Mouse (Mus musculus): ENCODE results near the gene Ppargc1a. TPM values are rescaled to one million over a fixed set of nuclear protein-coding genes. Genes with fewer than 3 reads are reported as not detected.

Gene Ppargc1a
- polyA plus RNA-seq, 1 experiment from 2014 or later, result 6.0 TPM

- Histone ChIP-seq H3K9me3 (replicated peaks) (no peaks in the 10 kb centered on the region), H3K4me3 (replicated peaks) (no peak overlapping the region), H3K36me3 (no peaks in the 10 kb centered on the region), H3K27me3 (no peaks in the 10 kb centered on the region), H3K27ac (replicated peaks) (no peak overlapping the region), H3K9ac (no peak overlapping the region), H3K4me2 (replicated peaks) (no peak overlapping the region), H3K4me1 (no peaks in the 10 kb centered on the region)
- no peak for ATAC-seq (ENCODE audit: insufficient number of reproducible peaks, low FRiP score, low TSS enrichment, low read depth)
- WGBS, result 67% methylated on average over 3 of the region's 3 CpGs
Observed at GRCm38 (mm10) chr5:51583632-51584031, 16.1 kb upstream of the Ppargc1a start.

GRCm38 (mm10) chr5:51583030-51583429, 15.5 kb upstream of the Ppargc1a start:
- Histone ChIP-seq H3K36me3 (no peaks in the 10 kb centered on the region), H3K9me3 (replicated peaks) (no peaks in the 10 kb centered on the region), H3K4me1 (no peaks in the 10 kb centered on the region), H3K4me2 (replicated peaks) (no peak overlapping the region), H3K9ac (no peak overlapping the region), H3K27ac (replicated peaks) (no peak overlapping the region), H3K27me3 (no peaks in the 10 kb centered on the region), H3K4me3 (replicated peaks) (no peak overlapping the region)
- ATAC-seq (ENCODE audit: insufficient number of reproducible peaks, low FRiP score, low TSS enrichment, low read depth), result no peak
- 52% methylated on average over 4 of the region's 4 CpGs for WGBS

GRCm38 (mm10) chr5:51582618-51583017, 15.1 kb upstream of the Ppargc1a start:
- Histone ChIP-seq H3K4me1 (no peaks in the 10 kb centered on the region), H3K9me3 (replicated peaks) (no peaks in the 10 kb centered on the region), H3K9ac (no peak overlapping the region), H3K36me3 (no peaks in the 10 kb centered on the region), H3K27me3 (no peaks in the 10 kb centered on the region), H3K4me3 (replicated peaks) (no peak overlapping the region), H3K27ac (replicated peaks) (no peak overlapping the region), H3K4me2 (replicated peaks) (no peak overlapping the region)
- ATAC-seq (ENCODE audit: insufficient number of reproducible peaks, low FRiP score, low TSS enrichment, low read depth), result no peak
- 72% methylated on average over 5 of the region's 5 CpGs for WGBS

- Histone ChIP-seq H3K9ac (no peak overlapping the region), H3K4me3 (replicated peaks) (no peak overlapping the region), H3K4me2 (replicated peaks) (no peak overlapping the region), H3K4me1 (no peaks in the 10 kb centered on the region), H3K9me3 (replicated peaks) (no peaks in the 10 kb centered on the region), H3K36me3 (no peaks in the 10 kb centered on the region), H3K27ac (replicated peaks) (no peak overlapping the region), H3K27me3 (no peaks in the 10 kb centered on the region)
- ATAC-seq (ENCODE audit: insufficient number of reproducible peaks, low FRiP score, low TSS enrichment, low read depth), result no peak
- 71% methylated on average over 1 of the region's 1 CpGs for WGBS
Observed at GRCm38 (mm10) chr5:51577594-51577993, 10.1 kb upstream of the Ppargc1a start.

- WGBS, result 36% methylated on average over 2 of the region's 2 CpGs
- H3K36me3 ChIP-seq, result no peaks in the 10 kb centered on the region
- no peak for ATAC-seq (ENCODE audit: insufficient number of reproducible peaks, low FRiP score, low TSS enrichment, low read depth)
Observed at GRCm38 (mm10) chr5:51573770-51574169, 6.2 kb upstream of the Ppargc1a start.

GRCm38 (mm10) chr5:51568198-51568690, 718 bp upstream of the Ppargc1a start:
- ATAC-seq (ENCODE audit: insufficient number of reproducible peaks, low FRiP score, low TSS enrichment, low read depth), result no peak
- Histone ChIP-seq H3K4me3 (replicated peaks) (no peak overlapping the region), H3K4me2 (replicated peaks) (no peak overlapping the region), H3K9ac (no peak overlapping the region), H3K4me1 (peaks cover 10% of the 10 kb centered on the region; the same call in 1 of the 2 replicates), H3K36me3 (no peaks in the 10 kb centered on the region), H3K9me3 (replicated peaks) (no peaks in the 10 kb centered on the region), H3K27ac (replicated peaks) (peak overlapping the region; percentile 29; the same call in 1 of the 2 replicates), H3K27me3 (no peaks in the 10 kb centered on the region)
- whole genome bisulfite sequencing, result 28% methylated on average over 8 of the region's 8 CpGs

More at GRCm38 (mm10) chr5:51573770-51574169, 6.2 kb upstream of the Ppargc1a start:
- no peaks in the 10 kb centered on the region for H3K27me3 ChIP-seq
- no peak overlapping the region for H3K4me3 ChIP-seq (replicated peaks)
- no peak overlapping the region for H3K9ac ChIP-seq
- H3K4me2 ChIP-seq (replicated peaks), result no peak overlapping the region
- no peaks in the 10 kb centered on the region for H3K4me1 ChIP-seq
- H3K9me3 ChIP-seq (replicated peaks), result no peaks in the 10 kb centered on the region
- no peak overlapping the region for H3K27ac ChIP-seq (replicated peaks)

GRCm38 (mm10) chr5:51565672-51566071, 1.9 kb downstream of the Ppargc1a start:
- Histone ChIP-seq H3K4me2 (replicated peaks) (no peak overlapping the region), H3K36me3 (no peaks in the 10 kb centered on the region), H3K9me3 (replicated peaks) (no peaks in the 10 kb centered on the region), H3K9ac (no peak overlapping the region), H3K27ac (replicated peaks) (no peak overlapping the region), H3K4me1 (peaks cover 10% of the 10 kb centered on the region; the same call in 1 of the 2 replicates), H3K27me3 (no peaks in the 10 kb centered on the region), H3K4me3 (replicated peaks) (no peak overlapping the region)
- ATAC-seq (ENCODE audit: insufficient number of reproducible peaks, low FRiP score, low TSS enrichment, low read depth), result no peak
- 67% methylated on average over 2 of the region's 2 CpGs for WGBS

GRCm38 (mm10) chr5:51565038-51565437, 2.5 kb downstream of the Ppargc1a start:
- no peak overlapping the region for H3K4me2 ChIP-seq (replicated peaks)
- H3K4me1 ChIP-seq, result peaks cover 10% of the 10 kb centered on the region; the same call in 1 of the 2 replicates
- H3K27me3 ChIP-seq, result no peaks in the 10 kb centered on the region
- ATAC-seq (ENCODE audit: insufficient number of reproducible peaks, low FRiP score, low TSS enrichment, low read depth), result no peak
- no peak overlapping the region for H3K9ac ChIP-seq
- no peak overlapping the region for H3K4me3 ChIP-seq (replicated peaks)
- no peaks in the 10 kb centered on the region for H3K36me3 ChIP-seq
- no peak overlapping the region for H3K27ac ChIP-seq (replicated peaks)
- H3K9me3 ChIP-seq (replicated peaks), result no peaks in the 10 kb centered on the region

GRCm38 (mm10) chr5:51563574-51563973, 4.0 kb downstream of the Ppargc1a start:
- WGBS, result 79% methylated on average over 3 of the region's 3 CpGs
- Histone ChIP-seq H3K4me2 (replicated peaks) (no peak overlapping the region), H3K4me3 (replicated peaks) (no peak overlapping the region), H3K27ac (replicated peaks) (no peak overlapping the region), H3K4me1 (peaks cover 10% of the 10 kb centered on the region; the same call in 1 of the 2 replicates), H3K36me3 (no peaks in the 10 kb centered on the region), H3K9ac (no peak overlapping the region), H3K9me3 (replicated peaks) (no peaks in the 10 kb centered on the region), H3K27me3 (no peaks in the 10 kb centered on the region)
- no peak for ATAC-seq (ENCODE audit: insufficient number of reproducible peaks, low FRiP score, low TSS enrichment, low read depth)

GRCm38 (mm10) chr5:51557607-51558278, 9.8 kb downstream of the Ppargc1a start:
- 62% methylated on average over 4 of the region's 4 CpGs for WGBS
- Histone ChIP-seq H3K27me3 (no peaks in the 10 kb centered on the region), H3K4me3 (replicated peaks) (no peak overlapping the region), H3K4me2 (replicated peaks) (no peak overlapping the region), H3K9ac (no peak overlapping the region), H3K4me1 (peaks cover 10% of the 10 kb centered on the region), H3K36me3 (no peaks in the 10 kb centered on the region), H3K9me3 (replicated peaks) (no peaks in the 10 kb centered on the region), H3K27ac (replicated peaks) (no peak overlapping the region)
- no peak for ATAC-seq (ENCODE audit: insufficient number of reproducible peaks, low FRiP score, low TSS enrichment, low read depth)

GRCm38 (mm10) chr5:51553671-51554070, 13.9 kb downstream of the Ppargc1a start:
- Histone ChIP-seq H3K27me3 (no peaks in the 10 kb centered on the region), H3K36me3 (no peaks in the 10 kb centered on the region), H3K27ac (replicated peaks) (peak overlapping the region; percentile 90; the same call in 1 of the 2 replicates), H3K4me3 (replicated peaks) (peak overlapping the region; percentile 59), H3K9ac (no peak overlapping the region), H3K9me3 (replicated peaks) (no peaks in the 10 kb centered on the region), H3K4me1 (peaks cover 10% of the 10 kb centered on the region), H3K4me2 (replicated peaks) (peak overlapping the region; percentile 63)
- WGBS, result 5% methylated on average over 5 of the region's 5 CpGs
- peak; percentile 69; the same call in 1 of the 2 replicates for ATAC-seq (ENCODE audit: insufficient number of reproducible peaks, low FRiP score, low TSS enrichment, low read depth)

GRCm38 (mm10) chr5:51553251-51553650, 14.3 kb downstream of the Ppargc1a start:
- 4% methylated on average over 5 of the region's 5 CpGs for WGBS
- H3K36me3 ChIP-seq, result no peaks in the 10 kb centered on the region

More at GRCm38 (mm10) chr5:51553251-51553650, 14.3 kb downstream of the Ppargc1a start:
- Histone ChIP-seq H3K4me1 (peaks cover 10% of the 10 kb centered on the region), H3K4me3 (replicated peaks) (peak overlapping the region; percentile 59), H3K27me3 (no peaks in the 10 kb centered on the region), H3K4me2 (replicated peaks) (peak overlapping the region; percentile 63), H3K27ac (replicated peaks) (peak overlapping the region; percentile 90), H3K9ac (no peak overlapping the region), H3K9me3 (replicated peaks) (no peaks in the 10 kb centered on the region)
- ATAC-seq (ENCODE audit: insufficient number of reproducible peaks, low FRiP score, low TSS enrichment, low read depth), result no peak
